Mouse (Mus musculus) B cell, adult 2 months (primary cell): ENCODE data around the gene Cdca7.

ENCODE experiments used
- DNase-seq, 2 experiments: peaks; one replicate each; pipeline ENCODE4 v3.0.0; 2022

The Cdca7 gene

GRCm38 (mm10) chr2:72475797-72476485, at the start of gene Cdca7:
Gene Cdca7 (plus strand): TSS chr2:72476159.
- peak; percentile 76 to 81 for DNase-seq

- no peak for DNase-seq
These were observed 49.2 kb upstream of the Cdca7 start for GRCm38 (mm10) chr2:72426776-72427175.

DNA sequence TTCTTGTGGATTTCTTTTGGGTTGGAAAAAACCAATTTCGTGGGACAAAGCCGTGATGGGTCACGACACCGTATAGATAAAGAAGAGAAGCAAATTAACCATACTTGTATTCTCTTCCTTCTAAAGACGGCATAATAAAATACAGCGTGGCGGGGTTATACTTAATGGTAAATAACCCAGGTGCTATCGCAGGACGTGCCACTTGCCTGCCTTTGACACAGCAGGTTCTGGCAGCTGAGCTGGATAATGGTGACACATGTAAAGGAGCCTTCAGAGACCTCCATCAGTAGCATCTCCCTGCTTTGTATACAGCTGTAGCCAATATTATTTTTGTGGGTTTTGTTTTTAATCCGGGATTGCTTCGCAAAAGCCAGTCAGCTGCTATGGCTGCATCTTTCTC, 48.7 kb upstream of the Cdca7 start:
- no peak for DNase-seq

GRCm38 (mm10) chr2:72438941-72439533, 36.9 kb upstream of the Cdca7 start:
- no peak for DNase-seq

DNA sequence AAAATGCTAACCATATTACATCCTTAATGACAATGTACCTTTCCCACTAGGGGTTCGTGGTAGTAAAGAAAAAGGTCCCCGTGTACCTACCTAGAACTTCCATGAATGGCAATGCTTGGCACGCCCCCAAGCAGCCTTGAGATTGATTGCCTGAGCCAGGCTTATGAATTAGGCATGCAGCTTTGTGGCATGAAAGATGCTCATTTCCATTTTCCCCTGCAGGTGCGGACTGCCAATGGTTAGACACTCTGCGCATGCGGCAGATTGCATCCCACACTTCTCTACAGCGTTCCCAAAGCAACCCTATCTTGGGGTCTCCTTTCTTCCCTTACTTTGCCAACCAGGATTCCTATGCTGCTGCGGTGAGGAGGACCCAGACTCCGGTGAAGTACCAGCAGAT, 34.9 kb upstream of the Cdca7 start:
- no peak for DNase-seq

- no peak for DNase-seq
These were observed 33.1 kb upstream of the Cdca7 start for GRCm38 (mm10) chr2:72442825-72443224.

- DNase-seq = no peak
These were observed 32.0 kb upstream of the Cdca7 start for GRCm38 (mm10) chr2:72443960-72444359.

DNA sequence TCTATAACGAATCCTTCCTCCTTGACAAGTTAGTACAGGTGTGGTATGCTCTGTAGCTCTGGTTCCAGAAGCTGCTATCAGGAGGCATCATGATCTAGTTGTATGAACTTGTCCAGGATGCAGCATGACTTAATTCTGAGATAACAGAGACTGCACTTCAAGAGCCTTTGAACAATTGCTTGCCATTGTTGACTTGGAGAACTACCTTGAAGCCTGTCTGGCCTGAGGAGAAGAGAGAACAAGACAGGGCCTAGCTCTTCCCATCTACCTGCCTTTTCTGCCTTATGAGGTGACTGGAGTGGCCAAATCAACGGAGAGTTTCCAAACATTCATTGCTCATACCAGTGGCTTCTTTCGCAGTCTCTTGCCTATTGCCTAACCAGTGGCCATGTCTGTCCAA, 29.9 kb upstream of the Cdca7 start:
- DNase-seq = no peak

- DNase-seq = no peak
These were observed 29.3 kb upstream of the Cdca7 start for GRCm38 (mm10) chr2:72446615-72447014.

DNA sequence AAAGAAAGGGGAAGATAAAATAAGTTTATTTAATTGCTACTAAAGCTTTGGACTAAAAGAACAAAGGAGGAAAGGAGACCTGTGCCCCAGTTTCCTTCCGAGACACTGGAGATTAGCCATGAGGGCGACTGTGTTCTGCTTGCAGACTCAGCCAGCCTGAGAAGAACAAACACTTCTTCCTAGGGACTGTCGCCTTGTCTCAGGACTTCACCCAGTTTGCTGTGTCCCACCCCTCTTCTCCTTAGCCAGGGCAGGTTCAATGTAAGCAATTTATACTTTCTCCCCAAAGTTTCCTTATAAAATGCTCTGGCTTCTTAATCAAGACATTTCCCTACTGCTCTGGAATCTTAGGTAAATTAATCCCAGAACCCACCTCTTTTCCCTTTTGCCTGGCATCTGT, 22.4 kb upstream of the Cdca7 start:
- no peak for DNase-seq

GRCm38 (mm10) chr2:72456189-72456588, 19.8 kb upstream of the Cdca7 start:
- DNase-seq = no peak

GRCm38 (mm10) chr2:72464376-72465014, 11.5 kb upstream of the Cdca7 start:
- DNase-seq = peak in 1 of 2 experiments; percentile 9

GRCm38 (mm10) chr2:72467604-72468003, 8.4 kb upstream of the Cdca7 start:
- no peak for DNase-seq

DNA sequence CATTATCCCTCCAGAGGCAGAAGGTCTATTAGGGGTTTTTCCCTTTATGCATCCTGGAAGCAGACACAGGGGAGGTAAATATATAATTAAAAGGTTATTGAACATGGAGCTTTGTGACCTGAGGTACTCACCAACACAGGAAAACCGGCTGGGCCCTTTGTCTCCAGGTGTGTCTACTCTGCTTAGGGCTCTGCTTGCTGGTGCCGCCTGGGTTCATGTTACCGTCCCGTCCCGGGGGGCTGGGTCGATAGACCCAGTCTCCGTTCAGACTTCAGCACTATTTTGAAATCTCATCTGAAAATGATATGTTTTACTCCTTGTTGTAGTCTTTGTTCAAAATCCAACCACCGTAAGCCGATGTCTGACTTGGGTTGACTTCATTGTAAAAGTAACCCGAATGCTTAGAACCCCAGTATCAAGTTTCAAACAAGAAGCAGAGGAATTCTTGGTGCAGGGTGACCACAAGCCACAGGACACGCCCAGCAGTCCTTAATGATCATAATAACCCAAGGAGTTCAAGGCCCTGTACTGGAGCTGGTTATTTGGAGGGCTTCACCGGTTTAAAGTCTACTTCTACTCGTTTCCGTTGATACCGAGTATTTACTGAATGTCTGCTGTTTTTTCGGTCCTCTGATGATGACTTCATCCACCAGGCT, 4.4 kb upstream of the Cdca7 start:
- DNase-seq = no peak

- no peak for DNase-seq
These were observed 1.2 kb upstream of the Cdca7 start for GRCm38 (mm10) chr2:72474531-72475287.

- no peak for DNase-seq
These were observed 549 bp upstream of the Cdca7 start for GRCm38 (mm10) chr2:72475423-72475796.

DNA sequence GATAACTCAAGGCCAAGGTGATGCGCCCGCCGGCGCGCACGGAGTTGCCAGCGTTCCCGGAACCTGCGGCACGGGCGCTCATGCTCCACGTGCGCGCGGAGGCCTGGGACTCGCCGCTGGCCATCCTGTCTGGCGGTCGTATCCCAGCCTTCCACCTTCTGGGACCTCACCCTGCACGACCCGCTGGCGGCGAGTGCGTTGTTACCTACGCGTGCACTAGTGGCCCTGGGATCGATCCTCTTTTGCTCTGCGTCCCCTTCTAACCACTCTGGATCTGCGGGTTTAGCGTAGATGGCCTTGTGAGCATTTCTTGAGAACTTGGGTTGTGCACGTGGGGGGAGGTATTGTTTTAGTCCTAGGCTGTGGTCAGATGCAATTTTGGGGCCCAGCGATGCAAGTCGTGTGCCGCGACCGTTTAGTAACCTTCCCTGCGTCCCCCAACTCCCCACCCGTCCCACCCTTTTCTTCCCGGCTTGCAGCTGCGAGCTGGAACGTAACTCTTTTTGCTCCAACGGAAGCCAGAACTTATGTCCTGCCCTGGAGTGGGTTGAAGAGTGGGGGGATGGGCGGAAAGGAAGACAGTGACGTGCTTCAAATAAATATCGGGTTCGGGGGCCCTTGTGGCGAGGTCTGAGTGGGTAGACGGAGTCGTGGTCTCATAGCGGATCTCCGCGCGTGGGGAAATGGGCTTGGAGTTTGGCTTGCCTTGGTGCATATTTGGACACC, 690 bp downstream of the Cdca7 start:
- DNase-seq = peak; percentile 36 to 39

- no peak for DNase-seq
These were observed 1.3 kb downstream of the Cdca7 start for GRCm38 (mm10) chr2:72477221-72477620.

- no peak for DNase-seq
These were observed 2.2 kb downstream of the Cdca7 start for GRCm38 (mm10) chr2:72478176-72478575.

DNA sequence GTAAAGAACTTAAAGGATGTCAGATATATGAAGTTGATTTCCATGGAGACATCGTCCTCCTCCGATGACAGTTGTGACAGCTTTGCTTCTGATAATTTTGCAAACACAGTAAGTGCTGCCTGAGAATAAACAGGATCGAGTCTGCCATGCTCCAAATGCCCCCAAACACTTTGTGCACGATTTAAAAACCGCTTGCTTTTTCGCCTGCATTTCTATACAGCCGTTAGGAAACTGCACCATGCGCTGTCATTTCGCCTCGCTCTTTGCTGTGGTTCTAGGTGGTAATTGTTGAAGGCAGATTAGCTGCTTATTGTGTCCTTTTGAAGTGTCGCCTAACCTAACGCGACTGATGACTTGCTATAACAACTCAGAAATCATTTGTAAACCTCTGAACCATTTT, 3.0 kb downstream of the Cdca7 start:
- no peak for DNase-seq

DNA sequence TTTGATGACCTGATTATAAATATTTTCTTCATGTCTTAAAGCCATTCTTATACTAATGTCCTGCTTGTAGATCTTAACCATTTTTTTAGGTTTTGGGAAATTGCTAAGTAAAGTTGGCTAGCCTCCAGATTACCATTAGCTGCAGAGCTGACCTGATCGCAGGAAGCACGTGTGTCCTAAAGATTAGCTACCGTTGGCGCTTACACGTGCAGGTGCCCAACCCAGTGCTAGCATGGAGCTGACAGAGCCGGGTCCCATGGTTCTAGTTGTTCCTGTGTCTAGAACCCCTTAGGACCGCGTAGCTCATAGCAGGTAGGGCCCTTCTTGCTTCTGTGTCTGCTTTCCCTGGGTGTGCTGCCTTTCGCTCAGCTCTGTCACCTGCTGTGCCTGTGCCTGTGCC, 3.9 kb downstream of the Cdca7 start:
- no peak for DNase-seq

DNA sequence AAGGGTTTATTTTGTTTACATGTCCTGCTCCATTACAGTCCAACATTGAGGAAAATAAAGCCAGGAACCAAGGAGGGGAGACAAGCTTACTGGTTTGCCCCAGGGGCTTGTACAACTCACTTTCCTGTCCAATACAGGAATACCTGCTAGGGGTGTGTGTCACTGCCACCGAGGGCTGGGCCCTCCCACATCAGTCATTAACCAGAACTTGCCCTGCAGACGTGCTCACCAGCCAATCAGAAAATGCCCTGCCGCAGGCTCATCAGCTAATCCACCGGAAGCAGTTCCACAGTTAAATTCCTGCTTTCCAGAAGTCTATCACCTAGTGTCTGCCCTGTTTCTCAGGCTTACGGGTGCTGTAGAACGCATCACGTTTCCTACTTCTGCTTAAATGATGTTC, 15.7 kb downstream of the Cdca7 start:
- DNase-seq = no peak
